Mouse (Mus musculus) layer of hippocampus, adult 9-10 months (tissue): ENCODE results near the gene Hacd4.
"Not testable (repeated sequence)": the region's sequence is repeated elsewhere in the genome, so short reads cannot be mapped to it uniquely, and the experiment has no call there.

Experiments
- DNase-seq: peaks from one replicate; pipeline ENCODE4 v3.0.0; 2022; ENCODE audit warnings: low spot score

Hacd4 gene

DNA sequence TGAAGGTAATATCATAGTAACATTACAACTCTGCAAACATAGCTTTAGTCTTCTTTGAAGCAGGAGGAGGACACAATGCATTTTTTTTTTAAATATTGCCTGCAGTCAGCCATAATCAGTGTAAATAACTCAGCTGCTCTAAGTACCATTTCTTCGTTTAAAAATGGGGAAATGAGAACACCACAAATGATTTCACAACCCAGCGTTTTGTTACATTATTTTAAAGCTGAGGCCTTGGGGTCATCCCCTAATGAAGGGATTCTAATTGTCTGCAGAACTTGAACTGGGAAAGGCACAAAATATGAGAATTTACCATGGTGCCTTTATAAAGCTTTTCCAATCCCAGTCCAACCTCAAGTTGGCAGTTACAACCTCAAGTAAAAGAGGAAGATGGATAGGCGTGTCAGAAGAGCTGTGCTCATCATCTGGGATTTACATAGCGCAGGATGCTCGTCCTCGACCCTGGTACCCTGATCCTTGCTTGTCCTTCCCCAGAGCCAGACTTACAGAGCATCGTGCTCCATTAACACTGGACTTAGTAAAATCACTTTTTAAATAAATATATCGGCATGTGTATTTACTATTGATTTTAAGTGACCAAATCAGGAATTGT, 6.2 kb downstream of the Hacd4 start:
- no peak for DNase-seq

DNA sequence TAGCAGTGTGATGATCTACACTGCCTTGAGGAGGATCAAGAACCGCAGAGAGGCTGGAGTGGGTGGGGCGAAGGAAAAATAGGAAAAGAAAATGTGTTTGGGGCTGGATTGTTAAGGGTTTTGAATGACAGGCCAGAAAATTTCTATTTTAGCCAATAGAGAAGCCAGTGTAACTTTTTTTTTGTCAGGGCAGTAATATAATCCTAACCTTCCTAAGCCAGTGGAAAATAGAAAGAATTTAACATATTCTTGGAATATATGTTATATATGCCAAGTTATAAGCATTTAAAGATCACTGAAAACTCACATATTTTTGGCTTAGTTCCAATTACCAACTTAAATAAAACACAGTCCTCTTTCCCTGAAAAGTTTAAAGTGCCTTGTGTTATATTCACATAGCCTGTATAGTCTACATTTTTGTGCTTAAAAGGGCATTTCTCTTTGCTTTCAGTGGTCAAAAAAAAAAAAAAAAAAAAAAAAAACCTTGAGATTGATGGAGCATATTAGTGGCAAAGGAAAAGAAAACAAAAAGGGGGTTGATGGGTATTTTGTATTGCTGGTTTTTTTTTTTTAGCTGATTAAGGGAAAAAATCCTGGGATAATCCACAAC, 11.0 kb downstream of the Hacd4 start:
- no peak for DNase-seq

DNA sequence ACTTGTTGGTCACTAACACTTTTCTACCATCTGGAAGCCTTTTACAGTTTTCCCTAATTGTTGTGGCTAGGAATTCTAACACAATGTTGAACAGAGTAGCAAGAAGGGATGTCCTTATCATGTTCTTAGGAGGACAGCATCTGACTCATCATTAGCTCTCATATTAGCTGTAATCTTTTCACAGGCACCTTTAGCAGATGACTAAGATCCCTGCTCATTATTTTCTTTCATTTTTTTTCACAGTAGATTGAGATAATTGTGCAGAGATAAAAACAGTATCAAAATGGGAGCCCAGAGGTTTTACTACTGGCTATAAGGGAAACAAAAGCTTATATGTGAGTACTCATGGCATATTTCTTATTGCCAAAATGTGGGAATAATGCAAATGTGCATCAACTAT, 14.2 kb downstream of the Hacd4 start:
- no peak for DNase-seq

DNA sequence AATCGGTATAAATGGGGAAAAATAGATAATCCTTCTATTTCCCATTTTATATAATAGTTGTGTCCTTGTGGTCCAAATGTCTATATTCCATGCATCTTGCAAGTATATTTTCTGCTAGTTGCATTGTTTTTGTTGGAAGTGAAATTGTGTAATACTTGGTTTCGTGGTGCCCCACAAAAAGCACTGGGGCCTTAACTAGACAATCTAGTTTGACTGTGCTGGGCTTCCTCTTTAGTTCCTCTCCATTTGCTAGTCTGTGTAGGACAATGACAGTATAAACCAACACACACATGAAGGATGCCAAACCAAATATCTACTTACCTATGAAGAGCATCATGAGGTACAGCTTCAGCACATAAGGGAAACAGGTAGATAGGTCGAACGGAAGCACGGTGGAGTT, 19.4 kb downstream of the Hacd4 start:
- DNase-seq: no peak

DNA sequence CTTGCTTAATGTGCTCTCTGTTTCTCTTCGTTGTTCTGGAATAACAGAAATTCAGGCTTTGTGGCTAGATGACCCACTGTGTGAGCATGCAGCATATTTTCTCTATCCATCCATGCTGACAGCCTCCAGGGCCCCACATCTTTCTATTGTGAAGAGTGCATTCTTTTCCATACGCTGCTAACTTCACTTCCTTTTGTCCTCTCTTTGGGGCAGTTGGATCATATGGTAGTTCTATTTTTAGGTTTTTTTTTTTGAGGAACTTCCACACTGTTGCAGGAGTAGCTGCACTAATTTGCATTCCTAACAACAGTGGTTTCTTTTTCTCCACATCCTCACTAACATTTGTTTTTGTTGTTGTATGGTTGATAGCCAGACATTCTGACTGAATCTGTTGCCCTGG, 23.7 kb downstream of the Hacd4 start:
- no peak for DNase-seq

DNA sequence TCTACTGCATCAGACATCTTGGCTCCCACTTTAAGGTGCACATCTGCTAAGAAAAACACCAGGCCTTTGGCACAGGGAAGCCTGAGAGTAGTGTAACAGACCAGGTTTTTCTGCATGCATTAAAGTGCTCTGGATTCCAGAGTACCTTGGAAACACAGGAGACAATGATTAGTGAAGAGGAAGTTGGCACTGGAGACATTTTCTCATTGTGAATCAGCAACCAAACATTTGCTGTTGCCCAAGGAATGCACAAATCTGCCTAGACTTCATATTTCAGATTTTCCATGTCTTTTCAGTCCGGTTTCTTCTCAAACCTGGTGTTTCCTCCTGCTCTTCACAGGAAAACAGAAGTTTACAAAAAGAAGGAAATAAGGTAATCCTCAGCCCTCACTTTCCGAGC, 26.4 kb downstream of the Hacd4 start:
- no peak for DNase-seq

DNA sequence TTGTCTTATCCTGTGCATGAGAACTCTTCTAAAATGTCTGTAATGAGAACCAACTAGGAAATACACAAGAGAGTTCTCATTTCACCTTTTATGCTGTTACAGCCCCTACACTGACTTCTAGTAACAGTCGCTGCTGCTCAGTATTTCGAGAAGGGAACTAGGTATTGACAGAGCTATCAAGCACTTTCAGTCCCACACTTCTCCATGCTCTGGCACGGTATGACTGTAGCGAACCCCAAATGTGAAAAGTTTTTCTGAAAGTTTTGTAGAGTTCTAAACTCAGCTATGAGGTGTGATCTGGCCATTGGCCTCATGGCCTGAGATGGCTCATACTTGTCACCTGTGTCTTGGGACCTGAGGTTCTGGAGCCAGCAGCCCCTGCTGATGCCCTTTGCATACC, 29.4 kb downstream of the Hacd4 start:
- no peak for DNase-seq

DNA sequence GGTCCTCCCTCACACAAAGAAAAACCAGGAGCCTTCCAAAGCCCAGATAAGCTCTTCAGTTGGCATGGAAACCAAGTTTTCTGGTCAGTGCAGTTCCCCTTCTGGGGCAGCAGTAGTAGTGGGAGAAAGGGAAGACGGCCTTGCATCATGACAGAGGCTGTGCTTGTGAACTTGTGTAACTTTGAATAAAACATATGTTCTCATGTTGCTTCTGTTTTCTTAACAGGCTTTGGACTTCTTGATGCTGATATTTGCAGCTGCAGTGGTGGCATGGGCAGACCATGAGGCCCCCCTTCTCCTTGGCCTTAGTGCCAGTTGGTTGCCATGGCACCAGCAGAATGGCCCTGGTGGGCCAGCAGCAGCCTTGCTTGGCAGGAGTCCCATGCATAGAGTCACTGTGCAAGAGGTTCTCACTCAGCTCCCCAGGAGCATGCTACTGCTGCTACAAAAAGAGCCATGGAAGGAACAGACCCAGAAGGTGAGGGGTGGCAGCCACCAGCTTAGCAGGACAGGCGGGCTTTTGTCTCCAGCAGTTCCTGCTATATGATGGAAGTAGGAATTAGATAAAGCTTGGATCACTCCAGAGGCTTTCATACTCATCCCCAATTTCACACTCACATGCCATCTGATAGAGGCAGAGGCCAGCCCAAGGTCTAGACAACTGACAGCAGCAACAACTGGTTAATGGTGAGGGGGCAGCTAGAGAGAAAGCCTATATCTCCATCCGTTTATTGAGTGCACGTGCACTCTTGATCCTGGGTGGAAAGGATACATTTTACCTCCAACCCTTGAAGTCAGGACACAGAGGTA, 31.6 kb downstream of the Hacd4 start:
- no peak for DNase-seq

DNA sequence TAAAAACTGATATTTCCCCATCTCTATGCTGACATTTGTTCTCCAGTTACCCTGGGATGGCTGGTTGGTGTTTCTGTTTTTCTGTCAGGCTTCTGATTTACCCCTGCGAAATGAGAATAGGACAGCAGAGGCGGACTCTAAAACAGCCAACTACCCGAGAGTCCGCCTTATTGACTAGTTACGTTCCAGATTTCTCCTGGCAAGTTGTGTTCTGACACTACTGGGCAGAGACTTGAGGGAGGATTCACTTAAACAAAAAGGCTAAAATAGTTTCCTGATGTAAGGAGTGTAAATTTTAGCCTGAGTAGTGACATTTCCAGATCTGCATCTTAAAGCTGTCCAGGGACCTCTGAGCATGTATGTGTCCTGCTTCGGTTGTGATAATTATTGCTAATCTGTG, 35.8 kb downstream of the Hacd4 start:
- DNase-seq: no peak

DNA sequence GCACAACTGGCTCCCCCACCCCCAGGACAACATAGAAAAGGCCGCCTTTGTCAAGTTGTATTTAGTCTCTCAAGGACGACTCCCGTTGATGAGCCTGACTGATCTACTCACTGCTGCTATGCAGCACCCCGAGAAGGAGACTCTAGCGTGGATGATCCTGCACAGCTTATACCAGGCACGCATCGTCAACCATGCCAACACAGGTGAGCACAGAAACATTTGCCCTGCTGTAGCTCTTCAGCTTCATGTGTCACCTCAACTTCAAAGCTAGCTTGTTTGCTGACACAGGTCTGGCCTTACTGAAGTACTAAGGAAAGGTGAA, 37.8 kb downstream of the Hacd4 start:
- DNase-seq: no peak

DNA sequence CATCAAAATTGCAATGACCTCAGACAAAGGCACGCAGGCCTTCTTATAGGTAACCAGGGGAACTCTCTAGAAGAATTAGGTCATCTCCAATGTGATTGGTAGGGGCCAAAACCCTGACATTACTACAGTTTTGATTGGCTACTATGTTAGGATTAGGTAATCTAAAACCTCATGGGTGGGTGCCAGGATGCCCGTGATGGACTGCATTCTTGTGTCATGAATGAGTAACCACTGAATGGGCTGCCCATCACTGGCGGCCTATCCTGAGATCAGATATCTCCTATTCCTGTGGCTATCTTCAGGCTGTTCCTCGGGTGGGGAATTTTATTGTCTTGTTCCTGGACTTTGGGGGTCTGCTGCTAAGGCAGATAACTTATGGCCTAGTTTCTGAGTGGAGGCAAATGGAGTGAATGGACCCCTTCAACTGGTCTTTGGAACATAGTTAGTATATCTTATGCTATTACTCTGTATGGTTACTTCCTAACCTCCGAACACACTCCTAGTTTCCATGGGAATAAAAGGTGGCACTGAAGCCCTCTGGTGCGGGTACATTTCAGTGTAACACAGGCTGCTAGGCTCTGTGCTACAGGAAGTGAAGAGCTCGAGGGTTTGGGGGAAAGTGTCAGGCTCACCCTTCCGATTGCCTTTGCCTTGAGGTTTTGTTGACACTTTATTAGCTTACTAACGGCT, 38.3 kb downstream of the Hacd4 start:
- DNase-seq: no peak

DNA sequence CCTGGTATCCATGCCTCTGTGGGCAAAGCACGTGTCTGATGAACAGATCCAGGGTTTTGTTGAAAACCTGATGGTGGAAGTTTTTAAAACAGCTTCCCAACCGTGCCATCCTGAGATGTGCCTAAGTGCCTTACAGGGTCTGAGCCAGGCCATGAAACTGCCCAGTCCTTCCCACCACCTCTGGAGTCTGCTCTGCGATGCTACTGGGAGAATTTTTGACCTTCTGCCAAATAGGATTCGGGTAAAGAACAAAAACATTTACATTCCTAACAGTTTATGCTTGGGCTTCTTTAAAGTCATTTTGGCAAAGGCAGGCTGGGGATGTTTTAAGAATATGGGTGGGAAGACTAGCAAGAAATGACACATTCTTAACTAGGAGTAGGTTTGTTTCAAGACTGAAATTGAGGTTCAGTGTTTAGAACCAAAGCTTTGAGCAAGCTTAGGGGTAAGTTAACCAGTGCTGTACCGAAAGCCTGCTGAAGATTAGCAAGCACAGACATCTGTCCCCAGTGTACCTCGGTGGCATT, 41.7 kb downstream of the Hacd4 start:
- DNase-seq: no peak

DNA sequence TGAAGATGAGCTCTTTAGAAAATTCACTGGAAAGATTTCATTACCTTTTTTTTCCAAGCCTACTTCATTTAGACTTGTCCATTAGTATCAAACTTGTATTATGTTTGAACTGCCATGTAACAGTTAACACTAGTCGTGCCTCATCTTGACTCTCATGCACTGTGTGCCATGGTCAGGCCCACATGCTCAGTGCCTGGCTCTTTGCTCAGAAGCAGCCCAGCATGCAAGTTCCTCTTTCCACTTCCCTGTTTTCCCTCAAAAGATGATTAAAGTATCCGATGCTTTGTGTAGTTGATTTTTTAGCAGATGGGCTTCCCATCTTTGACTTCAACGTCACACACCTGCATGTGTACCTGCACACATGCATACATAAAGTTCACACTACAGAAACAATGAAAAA, 43.0 kb downstream of the Hacd4 start:
- DNase-seq: no peak

DNA sequence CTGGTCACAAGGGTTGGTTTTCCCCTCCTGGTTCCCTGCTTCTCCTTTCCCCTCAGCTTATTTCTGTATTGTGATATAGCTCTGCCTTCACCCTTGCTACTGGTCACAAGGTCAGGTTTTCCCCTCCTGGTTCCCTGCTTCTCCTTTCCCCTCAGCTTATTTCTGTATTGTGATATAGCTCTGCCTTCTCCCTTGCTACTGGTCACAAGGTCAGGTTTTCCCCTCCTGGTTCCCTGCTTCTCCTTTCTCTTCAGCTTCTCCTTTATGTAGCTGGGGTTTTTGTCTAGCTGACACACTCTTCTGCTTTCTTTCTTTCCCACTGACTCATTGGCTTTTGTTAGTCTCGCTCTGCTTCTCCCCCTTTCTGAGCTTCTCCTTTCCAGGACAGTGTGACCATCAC, 48.1 kb downstream of the Hacd4 start:
- DNase-seq: not testable (repeated sequence)

DNA sequence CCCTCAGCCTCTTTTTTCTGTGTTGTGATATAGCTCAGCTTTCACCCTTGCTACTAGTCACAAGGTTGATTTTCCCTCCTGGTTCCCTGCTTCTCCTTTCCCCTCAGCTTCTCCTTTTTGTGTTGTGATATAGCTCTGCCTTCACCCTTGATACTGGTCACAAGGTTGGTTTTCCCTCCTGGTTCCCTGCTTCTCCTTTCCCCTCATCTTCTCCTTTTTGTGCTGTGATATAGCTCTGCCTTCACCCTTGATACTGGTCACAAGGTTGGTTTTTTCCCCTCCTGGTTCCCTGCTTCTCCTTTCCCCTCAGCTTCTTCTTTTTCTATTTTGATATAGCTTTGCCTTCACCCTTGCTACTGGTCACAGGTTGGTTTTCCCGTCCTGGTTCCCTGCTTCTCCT, 48.7 kb downstream of the Hacd4 start:
- DNase-seq: no peak

DNA sequence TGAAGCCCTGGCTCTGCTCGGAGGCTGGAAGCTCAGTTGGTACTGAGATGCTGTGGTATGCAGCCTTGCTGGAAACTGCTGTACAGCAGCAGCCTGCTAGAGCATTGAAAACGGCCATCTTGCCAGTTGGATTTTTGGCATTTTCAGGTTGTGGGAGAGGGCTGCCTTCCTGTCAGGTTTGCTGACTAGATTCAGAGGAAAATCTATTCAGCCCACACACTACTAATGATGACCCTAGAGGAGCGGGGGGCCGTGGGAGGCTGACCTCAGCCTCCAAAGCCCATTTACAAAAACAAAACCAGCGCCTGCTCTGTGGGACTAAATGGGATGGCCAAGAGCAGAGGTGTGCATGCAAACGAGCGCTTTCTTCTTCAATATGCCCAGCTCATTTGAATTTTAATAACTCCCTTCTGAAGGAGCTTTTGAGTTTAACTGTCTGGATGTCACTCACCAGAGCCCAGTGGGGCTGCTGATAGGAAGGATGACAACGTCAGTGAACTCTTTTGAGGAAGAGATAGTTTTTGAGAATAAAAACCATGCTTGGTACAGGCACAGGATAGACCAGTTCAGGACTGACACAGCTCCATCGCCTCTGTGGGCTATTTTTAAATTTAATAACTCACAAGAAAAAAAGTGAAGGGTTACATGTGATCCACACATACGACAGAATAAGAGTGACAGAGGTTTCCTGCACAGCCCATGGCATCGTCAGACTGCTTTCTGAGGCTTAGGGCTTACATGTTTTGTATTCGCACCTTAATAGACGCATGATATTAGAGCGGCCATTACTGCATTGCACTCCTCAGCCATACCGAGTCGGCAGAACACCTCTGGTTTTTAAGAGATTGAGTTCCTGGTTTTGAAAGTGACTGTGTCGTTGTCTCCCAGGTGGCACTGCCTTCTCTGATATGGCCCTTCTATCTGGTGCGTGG, 66.2 kb downstream of the Hacd4 start:
- no peak for DNase-seq

DNA sequence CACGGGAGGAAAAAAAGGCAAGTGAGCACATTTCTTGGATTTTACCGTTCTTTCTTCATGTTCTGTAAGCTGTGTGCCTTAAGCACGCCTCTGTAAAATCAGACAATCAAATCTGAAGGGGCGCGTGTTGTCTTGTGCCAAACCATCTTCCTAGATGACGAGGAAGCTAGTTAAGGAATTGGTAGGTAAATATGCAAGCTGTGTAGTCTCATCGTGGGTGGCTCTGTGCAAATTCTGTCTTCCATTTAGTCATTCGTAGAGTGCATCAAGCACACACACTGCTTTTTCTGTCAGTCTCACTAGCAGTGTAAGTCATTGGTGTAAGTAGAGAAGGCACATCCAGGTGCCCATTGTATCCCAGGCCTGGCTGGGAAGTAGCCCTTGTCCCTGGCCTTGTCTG, 67.9 kb downstream of the Hacd4 start:
- DNase-seq: no peak

DNA sequence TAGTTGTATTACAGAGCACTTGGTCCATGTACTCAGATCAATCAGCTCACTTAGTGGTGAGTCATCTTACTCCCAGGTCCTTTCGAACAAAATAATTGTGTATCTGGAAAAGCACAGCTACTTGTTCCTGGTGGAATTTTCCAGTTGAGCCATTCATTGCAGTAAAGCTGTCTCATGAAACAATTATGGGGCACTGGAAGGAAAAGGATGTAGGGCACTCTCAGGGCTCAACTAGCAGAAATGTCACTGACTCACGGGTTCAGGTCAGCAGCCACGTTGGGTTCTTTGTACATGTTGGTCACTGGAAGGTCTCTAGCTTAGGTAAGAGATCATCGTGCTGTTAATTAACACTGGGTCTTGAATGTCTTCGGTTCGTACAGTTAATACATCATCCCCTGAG, 68.8 kb downstream of the Hacd4 start:
- no peak for DNase-seq

DNA sequence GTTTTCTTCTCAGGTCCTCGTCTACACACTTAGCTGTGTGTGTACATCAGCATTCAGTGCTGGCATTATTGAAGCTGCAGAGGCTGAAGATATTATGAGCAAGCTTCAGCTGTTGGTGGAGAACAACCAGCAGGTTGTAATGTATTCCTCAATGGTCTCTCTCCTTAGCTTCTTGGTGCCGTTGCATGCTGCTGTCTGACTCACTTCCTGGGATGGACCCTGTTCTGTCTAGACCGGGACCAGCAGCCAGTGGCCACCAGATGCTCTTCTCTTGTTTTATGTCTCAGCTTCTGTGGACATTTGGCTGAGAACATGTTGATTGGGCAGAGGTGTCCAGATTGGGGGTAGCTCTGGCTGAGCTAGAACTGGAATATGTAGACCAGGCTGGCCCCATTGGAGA, 81.3 kb downstream of the Hacd4 start:
- DNase-seq: no peak

DNA sequence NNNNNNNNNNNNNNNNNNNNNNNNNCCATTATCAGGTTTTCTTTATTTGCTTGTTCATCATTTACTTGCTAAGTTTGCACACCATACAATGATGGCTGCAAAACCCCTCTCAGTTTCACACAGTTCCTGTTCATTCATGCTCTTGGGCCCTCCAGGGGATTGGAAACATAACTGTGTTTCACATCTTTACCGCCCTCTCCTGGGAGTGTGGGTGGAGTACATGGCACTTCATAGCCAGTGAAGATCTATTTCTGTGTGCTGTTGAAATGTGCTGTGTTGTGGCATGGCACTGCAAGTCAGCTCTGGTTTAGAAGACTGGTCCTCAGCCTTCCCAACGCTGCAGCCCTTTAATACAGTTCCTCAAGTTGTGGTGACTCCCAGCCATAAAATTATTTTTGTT, 82.1 kb downstream of the Hacd4 start:
- no peak for DNase-seq

DNA sequence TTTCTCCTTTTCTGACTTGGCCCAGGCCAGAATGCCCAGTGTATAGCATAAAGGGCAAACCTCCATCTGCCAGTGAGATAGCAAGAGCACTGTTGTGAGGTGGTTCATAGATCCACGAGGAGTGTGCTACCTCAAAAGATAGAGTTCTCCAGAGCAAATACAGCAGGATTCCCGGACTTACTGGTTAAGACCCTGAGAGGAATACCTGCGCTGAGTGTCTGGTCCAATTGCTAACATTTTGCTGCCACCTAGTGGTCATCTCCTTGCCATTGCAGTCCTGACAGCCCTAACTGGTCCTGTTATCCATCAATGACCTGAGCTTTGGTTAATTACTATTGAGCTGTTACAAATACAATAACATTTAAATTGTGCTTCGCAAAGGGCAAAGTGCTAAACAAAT, 87.8 kb downstream of the Hacd4 start:
- peak; percentile 84 for DNase-seq
